Mouse (Mus musculus) lung, postnatal 10 days (tissue): ENCODE results near the gene S100b.

Experiments used
- DNase-seq: peaks from one replicate; pipeline ENCODE4 v3.0.0; 2021

S100b gene

DNA sequence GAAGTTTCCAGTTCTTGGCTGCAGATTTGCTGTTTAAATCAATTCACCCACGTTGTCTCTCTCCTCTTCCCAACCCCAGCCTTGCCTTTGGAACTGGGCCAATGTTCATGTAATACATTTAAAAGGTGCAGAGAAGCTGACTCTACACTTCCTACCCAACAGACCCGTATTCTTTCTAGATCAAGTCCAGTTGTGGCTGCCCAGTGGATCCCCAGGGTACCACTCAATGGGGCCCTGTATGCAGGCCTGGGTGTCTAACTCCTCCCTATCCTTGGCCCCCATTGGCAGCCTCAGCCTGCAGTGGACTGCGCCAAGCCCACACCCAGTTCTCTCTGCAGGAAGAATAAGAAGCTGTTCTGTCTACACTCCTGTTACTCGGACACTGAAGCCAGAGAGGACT lies at the start of gene S100b:
Gene S100b (plus strand): TSS at position 318 of the 400 bp plus-strand sequence.
- peak; percentile 59 for DNase-seq

- DNase-seq, result no peak
Measured at GRCm38 (mm10) chr10:76207262-76207796, 46.3 kb upstream of the S100b start.

GRCm38 (mm10) chr10:76209241-76209640 lies 44.4 kb upstream of the S100b start:
- no peak for DNase-seq

DNA sequence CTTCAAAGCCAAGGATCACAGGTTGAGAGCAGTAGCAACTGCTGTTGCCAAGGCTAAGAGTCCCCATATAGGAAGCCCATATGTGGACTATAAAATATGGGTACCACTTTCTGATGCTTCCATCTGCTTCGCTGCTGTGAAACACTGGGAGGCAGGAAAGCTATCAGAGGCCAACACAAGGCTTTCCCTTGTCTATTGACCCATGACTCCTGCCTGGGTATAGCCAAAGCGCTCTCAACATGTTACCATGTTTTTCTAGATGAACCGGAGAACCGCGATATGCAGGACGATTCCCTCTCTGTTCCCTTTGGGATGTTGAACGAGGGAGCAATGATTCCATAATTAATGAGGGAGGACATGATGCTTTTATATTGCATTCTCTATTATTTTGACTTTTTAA lies 42.8 kb upstream of the S100b start:
- DNase-seq, result no peak

- no peak for DNase-seq
Measured at GRCm38 (mm10) chr10:76212121-76212520, 41.5 kb upstream of the S100b start.

DNA sequence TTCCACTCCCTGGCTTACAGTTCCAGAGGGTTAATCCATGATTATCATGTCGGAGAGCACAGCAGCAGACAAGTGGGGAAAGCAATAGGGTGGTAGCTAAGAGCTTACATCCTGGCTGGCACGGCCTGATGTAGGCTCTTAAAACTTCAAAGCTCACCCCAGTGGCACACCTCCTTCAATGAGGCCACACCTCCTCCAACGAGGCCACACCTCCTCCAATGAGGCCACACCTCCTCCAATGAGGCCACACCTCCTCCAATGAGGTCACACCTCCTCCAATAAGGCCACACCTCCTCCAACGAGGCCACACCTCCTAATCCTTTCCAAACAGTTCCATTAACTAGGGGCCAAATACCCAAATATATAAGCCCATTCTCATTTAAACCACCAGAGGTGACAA lies 39.5 kb upstream of the S100b start:
- no peak for DNase-seq

GRCm38 (mm10) chr10:76217056-76217455 lies 36.6 kb upstream of the S100b start:
- DNase-seq, result no peak

DNA sequence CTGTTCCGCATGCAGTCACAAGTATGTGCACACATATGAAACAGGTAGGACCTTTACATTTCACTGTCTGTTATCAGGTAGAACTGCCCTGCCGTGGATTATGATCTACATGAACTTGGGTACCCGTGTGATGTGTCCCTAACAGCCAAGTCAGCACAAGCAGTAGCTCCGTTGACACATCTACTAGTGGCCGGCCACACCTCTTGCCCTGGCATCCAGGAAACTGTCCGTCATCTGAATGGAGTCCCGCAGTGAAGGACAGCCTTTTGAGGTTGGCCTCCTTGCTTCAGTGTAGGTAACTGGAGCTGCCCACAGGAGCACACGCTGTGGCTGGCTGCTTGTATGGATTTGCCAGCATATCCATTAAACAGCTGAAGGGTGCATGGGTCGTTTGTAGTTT lies 35.4 kb upstream of the S100b start:
- DNase-seq, result no peak

- DNase-seq, result no peak
Measured at GRCm38 (mm10) chr10:76225944-76226343, 27.7 kb upstream of the S100b start.

DNA sequence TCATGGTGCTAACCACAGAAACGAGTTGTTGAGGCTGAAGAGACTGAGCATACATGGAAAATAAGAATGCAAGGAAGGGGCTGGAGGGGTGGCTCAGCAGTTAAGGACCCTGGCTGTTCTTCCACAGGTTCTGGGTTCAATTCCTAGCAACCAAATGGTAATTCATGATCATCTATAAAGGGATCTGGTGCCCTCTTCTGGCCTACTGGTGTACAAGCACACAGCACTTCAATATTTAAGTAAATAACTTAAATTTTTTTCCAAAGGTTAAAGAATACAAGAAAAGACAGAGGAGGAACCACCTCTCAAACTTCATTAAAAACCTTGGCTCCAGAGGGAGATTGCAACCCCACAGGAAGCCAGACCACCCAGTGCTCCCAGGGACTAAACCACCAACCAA lies 24.0 kb upstream of the S100b start:
- DNase-seq, result no peak

DNA sequence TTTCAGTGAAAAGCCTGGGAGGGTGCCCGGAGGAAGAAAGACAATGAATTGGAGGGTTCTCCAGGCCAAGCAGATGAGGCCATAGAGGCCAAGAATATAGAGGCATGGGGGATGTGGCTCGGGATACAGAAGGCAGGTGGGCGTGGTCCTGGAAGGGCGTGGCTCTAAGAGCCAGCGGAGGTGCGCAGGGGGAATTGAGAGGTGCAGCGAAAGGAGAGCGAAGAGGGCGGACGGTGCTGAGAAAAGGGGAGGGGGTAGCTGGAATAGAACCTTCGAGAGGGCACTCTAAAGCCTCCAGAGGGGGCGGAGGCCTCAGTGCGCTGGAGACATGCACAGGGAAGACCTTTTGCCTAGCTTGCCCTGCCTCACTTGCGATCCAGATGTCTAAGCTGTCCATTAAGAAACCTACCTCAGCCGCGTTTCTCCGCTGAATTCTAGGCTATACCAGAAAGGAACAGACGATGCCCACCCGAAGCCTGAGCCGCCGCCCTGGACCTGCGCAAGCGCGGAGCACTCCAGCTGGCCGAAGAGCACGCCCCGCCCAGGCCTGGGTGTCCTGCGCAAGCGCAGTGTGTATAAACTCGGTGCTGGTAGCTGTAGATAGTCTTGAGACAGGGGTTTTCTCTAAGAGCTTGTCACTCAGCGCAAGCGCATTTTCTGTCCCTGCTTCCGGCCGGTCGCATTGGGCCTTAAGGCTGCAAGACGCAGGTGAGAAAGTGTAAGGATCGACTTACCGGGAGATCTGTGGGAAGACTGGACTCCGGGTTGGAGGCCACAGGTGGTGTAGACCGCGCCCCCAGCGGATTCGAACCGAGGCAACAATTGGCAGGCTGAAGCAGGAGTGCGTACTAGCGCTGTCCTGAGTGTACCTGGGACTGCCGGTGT lies 16.1 kb upstream of the S100b start, which contains the start of gene Prmt2:
Gene Prmt2 (minus strand): TSS at position 525 of the 885 bp plus-strand sequence.
- peak; percentile 95 for DNase-seq

GRCm38 (mm10) chr10:76239401-76239800 lies 14.3 kb upstream of the S100b start:
- no peak for DNase-seq

GRCm38 (mm10) chr10:76245106-76245505 lies 8.5 kb upstream of the S100b start:
- DNase-seq, result no peak

DNA sequence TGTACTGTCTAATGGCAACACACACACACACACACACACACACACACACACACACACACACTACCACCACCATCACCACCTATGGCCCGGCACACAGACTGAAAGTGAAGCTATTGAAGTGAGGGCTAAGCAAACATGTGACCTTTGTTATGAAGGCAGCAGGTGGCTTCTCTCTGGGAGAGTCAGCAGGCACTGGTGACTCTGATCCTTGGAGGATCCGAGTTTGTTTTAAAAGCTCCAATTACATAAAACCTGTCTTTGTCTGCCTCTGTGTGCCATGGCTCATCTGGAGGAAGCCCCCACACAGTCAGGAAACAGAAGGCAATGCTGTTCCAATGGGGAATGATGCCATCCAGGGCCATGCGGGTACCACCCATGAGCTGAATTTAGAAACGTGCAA lies 7.1 kb upstream of the S100b start:
- DNase-seq, result no peak

GRCm38 (mm10) chr10:76247960-76248646 lies 5.5 kb upstream of the S100b start:
- no peak for DNase-seq

DNA sequence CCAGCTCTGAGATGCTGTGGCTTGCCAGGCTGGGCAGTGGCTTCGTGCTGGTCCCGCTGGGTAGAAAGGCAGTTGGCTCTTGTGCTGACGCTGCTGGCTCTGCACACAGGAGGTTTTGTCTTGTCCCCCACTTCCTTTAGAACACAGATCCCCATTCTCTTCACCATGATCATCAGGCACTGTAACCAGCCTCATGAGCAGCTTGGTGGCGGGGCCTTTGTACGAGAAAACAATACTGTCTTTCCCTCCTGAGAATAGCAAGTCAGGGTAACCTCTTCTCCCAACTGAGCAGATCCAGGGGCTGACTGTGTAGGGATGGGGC lies 5.0 kb upstream of the S100b start:
- DNase-seq, result no peak

DNA sequence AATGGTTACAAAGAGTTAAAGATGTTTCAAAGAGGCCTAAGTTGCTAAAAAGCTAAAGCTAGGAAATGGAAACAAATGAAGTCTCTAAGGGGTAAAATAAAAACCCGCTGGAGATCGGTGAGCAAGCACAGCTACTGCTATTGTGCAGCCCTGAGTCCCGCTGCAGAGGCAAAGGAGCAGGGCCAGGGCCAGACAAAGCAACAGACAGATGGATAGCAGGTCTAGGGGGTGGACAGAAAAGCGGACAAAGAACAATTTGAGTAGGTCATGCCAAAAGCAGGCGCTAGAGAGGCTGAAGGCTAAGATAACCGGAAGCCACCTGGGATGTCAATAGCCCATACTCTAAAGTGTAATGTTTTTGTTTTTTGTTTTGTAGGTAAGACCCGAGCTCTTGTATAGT lies 2.8 kb upstream of the S100b start:
- no peak for DNase-seq

GRCm38 (mm10) chr10:76253079-76253478 lies 574 bp upstream of the S100b start:
- no peak for DNase-seq

GRCm38 (mm10) chr10:76255617-76256016 lies 2.0 kb downstream of the S100b start:
- no peak for DNase-seq

- no peak for DNase-seq
Measured at GRCm38 (mm10) chr10:76257231-76257630, 3.6 kb downstream of the S100b start.

GRCm38 (mm10) chr10:76257719-76258390 lies 4.2 kb downstream of the S100b start:
- DNase-seq, result peak; percentile 92

GRCm38 (mm10) chr10:76259566-76260232 lies 6.0 kb downstream of the S100b start:
- DNase-seq, result peak; percentile 53
